Mouse (Mus musculus) liver, embryonic 14.5 days (tissue): Measurements from ENCODE around the gene Zc3h15. TPM values are rescaled to one million over a fixed set of nuclear protein-coding genes. Genes with fewer than 3 reads are reported as not detected.

Source experiments
- ATAC-seq: fragments of 200-750 bp; cut with Nextera tagmentation; 2 replicates; pipeline ENCODE4 v1.8.0; 2017; ENCODE audit warnings: moderate number of reproducible peaks, mild to moderate bottlenecking, moderate library complexity; ENCODE audit not compliant: insufficient read depth
- DNase-seq, 3 experiments: peaks; one replicate each; pipeline ENCODE4 v3.0.0-alpha.2; 2012 to 2013; ENCODE audit warnings: low read depth in 3 of 3, low spot score in 3 of 3
- H3K27ac ChIP-seq: fragments of 300-500 bp; sonication (generic); 2 replicates; pipeline ENCODE4 v1.5.1; 2014; ENCODE audit warnings: moderate library complexity, mild to moderate bottlenecking, control low read depth, inconsistent platforms
- H3K27me3 ChIP-seq: fragments of 300-500 bp; sonication (generic); 2 replicates; pipeline ENCODE4 v1.6.1; 2014; ENCODE audit warnings: mild to moderate bottlenecking, low read length, moderate library complexity; ENCODE audit not compliant: control insufficient read depth, insufficient read depth
- H3K36me3 ChIP-seq: fragments of 300-500 bp; sonication (generic); replicated peaks from 2 replicates; pipeline ENCODE4 v1.6.1; 2014; ENCODE audit warnings: low read depth; ENCODE audit not compliant: control insufficient read depth, insufficient read depth
- H3K4me1 ChIP-seq, 2 experiments: fragments of 200-500 bp in 1 of 2; fragments of 300-500 bp in 1 of 2; sonication (generic) in 1 of 2; replicated peaks; 2 replicates each; pipeline ENCODE4 v1.6.1; 2012 to 2014; ENCODE audit warnings: antibody characterized with exemption in 1 of 2, inconsistent platforms in 1 of 2, low read length in 1 of 2; ENCODE audit not compliant: control insufficient read depth in 2 of 2, insufficient read depth in 2 of 2
- H3K4me2 ChIP-seq: fragments of 300-500 bp; sonication (generic); 2 replicates; pipeline ENCODE4 v1.6.1; 2014; ENCODE audit warnings: low read depth, mild to moderate bottlenecking, control low read depth, moderate library complexity
- H3K4me3 ChIP-seq, 2 experiments: fragments of 200-500 bp in 1 of 2; fragments of 300-500 bp in 1 of 2; sonication (generic) in 1 of 2; 2 replicates each; pipeline ENCODE4 v1.5.1; 2012 to 2014; ENCODE audit warnings: low read depth in 2 of 2, low read length in 2 of 2, mild to moderate bottlenecking in 2 of 2, control low read depth in 1 of 2, inconsistent platforms in 1 of 2, moderate library complexity in 1 of 2; ENCODE audit not compliant: insufficient read depth in 1 of 2
- H3K9ac ChIP-seq: fragments of 300-500 bp; sonication (generic); replicated peaks from 2 replicates; pipeline ENCODE4 v1.6.1; 2014; ENCODE audit warnings: mild to moderate bottlenecking, control low read depth, moderate library complexity
- H3K9me3 ChIP-seq: fragments of 300-500 bp; sonication (generic); 2 replicates; pipeline ENCODE4 v1.6.1; 2016; ENCODE audit warnings: low read length, mixed read lengths; ENCODE audit not compliant: control insufficient read depth
- CTCF ChIP-seq: IDR thresholded peaks from 2 replicates; pipeline ENCODE4 v1.5.1; 2016; ENCODE audit warnings: antibody characterized with exemption, low read depth, control low read depth
- EP300 ChIP-seq: IDR thresholded peaks from 2 replicates; pipeline ENCODE4 v1.6.1; 2016; ENCODE audit warnings: antibody characterized with exemption, low read depth
- WGBS: fragments of 180-500 bp; shearing (Covaris S2); extraction: QIAGEN DNeasy Blood & Tissue Kit; methylation state at CpG from one replicate; pipeline ENCODE4 v1.1.7; 2014; ENCODE audit not compliant: insufficient replicate concordance; 5-methylcytosine and 5-hydroxymethylcytosine counted together
- polyA plus RNA-seq, 2 experiments: library from polyadenylated mRNA; depleted of rRNA in 1 of 2; stranded (reverse) in 1 of 2; unstranded in 1 of 2; fragments of >200 nt; fragmentation: Nextera tagmentation in 1 of 2; extraction: Ambion mirVana in 1 of 2; gene quantifications; 2 replicates each; pipeline versions ENCODE4 v1.2.1 to v1.2.3; 2012 to 2014

Zc3h15 gene
- polyA plus RNA-seq, 2 experiments, result 40.7 to 50.2 TPM

DNA sequence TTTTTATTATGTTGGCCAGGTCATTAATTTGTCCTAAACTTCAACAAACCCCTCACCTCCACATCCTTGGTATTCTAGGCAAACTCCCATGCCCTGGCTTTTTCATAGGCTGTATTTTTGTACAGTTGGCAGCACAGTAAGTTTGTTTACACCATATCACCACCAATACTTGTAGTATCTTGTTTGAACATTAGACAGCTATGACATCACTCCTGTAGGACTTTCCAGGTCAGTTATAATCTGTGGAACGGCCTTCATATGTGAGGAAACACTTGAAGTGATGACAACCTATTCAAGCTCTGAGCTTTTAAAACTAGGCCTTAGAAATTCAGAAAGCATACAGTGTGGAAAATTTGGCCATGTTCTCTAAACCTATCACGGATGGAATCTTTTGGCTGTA lies 29.6 kb downstream of the Zc3h15 start:
- no peaks in the 10 kb centered on the region for H3K9me3 ChIP-seq
- H3K27ac ChIP-seq, result no peak overlapping the region
- DNase-seq, result no peak
- no peak overlapping the region for H3K9ac ChIP-seq
- ATAC-seq, result no peak
- no peaks in the 10 kb centered on the region for H3K4me1 ChIP-seq
- TF ChIP-seq CTCF, result no peak
- TF ChIP-seq EP300, result no peak
- H3K36me3 ChIP-seq, result no peaks in the 10 kb centered on the region
- no peak overlapping the region for H3K4me2 ChIP-seq
- no peak overlapping the region for H3K4me3 ChIP-seq
- WGBS, result 72% methylated on average over 2 of the region's 2 CpGs
- no peaks in the 10 kb centered on the region for H3K27me3 ChIP-seq

DNA sequence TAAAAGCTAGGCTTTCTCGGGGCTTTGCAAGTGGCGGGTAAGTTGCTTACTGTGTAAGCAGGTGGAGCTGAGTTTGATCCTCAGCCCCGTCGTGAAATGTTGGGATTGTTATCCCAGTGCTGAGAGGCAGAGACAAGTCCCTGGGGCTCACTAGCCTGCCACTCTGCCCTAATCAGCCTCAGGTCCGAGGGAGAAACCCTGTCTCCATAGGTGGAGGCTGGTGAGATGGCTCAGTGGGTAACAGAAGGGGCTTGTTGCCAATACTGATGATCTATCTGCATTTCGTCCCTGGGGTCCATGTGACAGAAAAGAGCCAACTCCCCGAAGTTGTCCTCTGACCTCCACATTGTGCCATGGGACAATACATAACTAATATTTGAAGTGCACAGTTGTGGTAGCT lies 30.2 kb downstream of the Zc3h15 start:
- H3K9me3 ChIP-seq, result no peaks in the 10 kb centered on the region
- H3K4me1 ChIP-seq, result no peaks in the 10 kb centered on the region
- ATAC-seq (no peak), DNase-seq (no peak)
- H3K4me3 ChIP-seq, result no peak overlapping the region
- 79% methylated on average over 7 of the region's 7 CpGs for WGBS
- TF ChIP-seq EP300, result no peak
- no peak for TF ChIP-seq CTCF
- H3K27me3 ChIP-seq, result no peaks in the 10 kb centered on the region
- no peak overlapping the region for H3K4me2 ChIP-seq
- no peak overlapping the region for H3K9ac ChIP-seq
- no peaks in the 10 kb centered on the region for H3K36me3 ChIP-seq
- no peak overlapping the region for H3K27ac ChIP-seq

GRCm38 (mm10) chr2:83674896-83675295 lies 30.7 kb downstream of the Zc3h15 start:
- no peaks in the 10 kb centered on the region for H3K4me1 ChIP-seq
- no peaks in the 10 kb centered on the region for H3K36me3 ChIP-seq
- DNase-seq (no peak), ATAC-seq (no peak)
- no peaks in the 10 kb centered on the region for H3K9me3 ChIP-seq
- no peak overlapping the region for H3K4me3 ChIP-seq
- no peak for TF ChIP-seq CTCF
- no peak for TF ChIP-seq EP300
- H3K27me3 ChIP-seq, result no peaks in the 10 kb centered on the region
- no peak overlapping the region for H3K4me2 ChIP-seq
- WGBS, result 78% methylated on average over 9 of the region's 9 CpGs
- H3K9ac ChIP-seq, result no peak overlapping the region
- no peak overlapping the region for H3K27ac ChIP-seq

- no peaks in the 10 kb centered on the region for H3K4me1 ChIP-seq
- no peaks in the 10 kb centered on the region for H3K36me3 ChIP-seq
- no peak for DNase-seq
- ATAC-seq, result no peak
- H3K27ac ChIP-seq, result no peak overlapping the region
- TF ChIP-seq CTCF (no peak), EP300 (no peak)
- no peak overlapping the region for H3K4me3 ChIP-seq
- WGBS, result 53% methylated on average over 5 of the region's 5 CpGs
- H3K9ac ChIP-seq, result no peak overlapping the region
- no peaks in the 10 kb centered on the region for H3K27me3 ChIP-seq
- H3K9me3 ChIP-seq, result no peaks in the 10 kb centered on the region
- H3K4me2 ChIP-seq, result no peak overlapping the region
Observed at GRCm38 (mm10) chr2:83675681-83676080, 31.4 kb downstream of the Zc3h15 start.

DNA sequence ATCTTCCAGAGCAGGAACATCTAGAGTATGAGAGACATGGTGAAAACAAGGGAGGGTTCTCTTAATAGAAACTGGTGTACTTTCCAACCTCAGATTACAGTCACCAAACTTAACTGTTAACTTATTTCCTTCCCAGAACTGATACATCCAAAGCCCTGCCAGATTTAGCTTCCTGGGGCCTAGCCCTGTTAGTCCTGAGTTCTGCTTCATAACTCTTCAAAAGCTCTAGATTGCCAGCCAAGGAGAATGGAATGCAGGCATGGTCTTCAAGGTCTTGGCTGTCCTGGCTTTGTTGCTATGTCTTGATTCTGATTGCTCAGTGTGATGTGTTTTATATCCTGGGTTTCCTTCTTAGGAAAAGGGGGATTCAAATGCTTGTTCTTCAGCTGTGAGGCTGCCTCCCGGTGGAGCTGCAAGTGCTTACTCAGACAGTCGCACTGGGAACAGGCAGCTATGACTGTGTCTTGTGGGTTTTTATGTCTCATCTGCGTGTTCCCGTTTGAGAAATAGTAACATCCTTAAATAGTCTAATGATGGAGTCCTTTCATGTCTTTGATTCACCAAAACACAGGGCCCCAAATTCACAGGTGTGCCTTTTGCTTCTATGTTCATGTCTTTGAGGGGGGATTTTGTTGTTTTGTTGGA lies 32.1 kb downstream of the Zc3h15 start:
- Histone ChIP-seq H3K36me3 (no peaks in the 10 kb centered on the region), H3K4me3 (no peak overlapping the region), H3K4me1 (no peaks in the 10 kb centered on the region), H3K9ac (no peak overlapping the region), H3K27ac (no peak overlapping the region), H3K9me3 (no peaks in the 10 kb centered on the region), H3K4me2 (no peak overlapping the region), H3K27me3 (no peaks in the 10 kb centered on the region)
- DNase-seq, result no peak
- no peak for ATAC-seq
- TF ChIP-seq CTCF (no peak), EP300 (no peak)
- 70% methylated on average over 4 of the region's 4 CpGs for WGBS
